Mouse (Mus musculus) cerebellum, adult 2 months (tissue): ENCODE measurements around the gene Fam136a.

ENCODE experiments used
- CTCF ChIP-seq: fragments of 200-500 bp; IDR thresholded peaks from 2 replicates; pipeline ENCODE4 v1.5.1; 2011; ENCODE audit warnings: low read depth, mild to moderate bottlenecking, control low read depth, low read length, moderate library complexity, borderline replicate concordance; ENCODE audit not compliant: insufficient read depth
- POLR2A ChIP-seq: fragments of 200-500 bp; IDR thresholded peaks from 2 replicates; pipeline ENCODE4 v1.6.1; 2011; ENCODE audit warnings: low read length, control low read depth, borderline replicate concordance; ENCODE audit not compliant: insufficient read depth

GRCm38 (mm10) chr6:86326866-86327265, 38.6 kb upstream of the Fam136a start:
- no peak for TF ChIP-seq POLR2A
- TF ChIP-seq CTCF = no peak
